ENCODE assay signal across 8 mouse cellular contexts in genomic region chr13:80885103-80885833, GRCm38 (mm10). TPM values are rescaled to one million over a fixed set of nuclear protein-coding genes. Genes with fewer than 3 reads are reported as not detected.
A peak's percentile ranks its signal among the peaks of the same experiment; 100 is the strongest.
DNase-seq lines count a peak whose midpoint lies in the region; ATAC-seq and TF ChIP-seq lines count a peak whose summit lies in the region.

No protein-coding gene starts in this region.

- H3K36me3 ChIP-seq in heart, embryonic 13.5 days: peaks cover 18% of the 10 kb centered on the region
- H3K36me3 ChIP-seq in kidney, postnatal 0 days (ENCODE audit: insufficient read depth, low read length): peaks cover 4% of the 10 kb centered on the region; the same call in 1 of the 2 replicates
- peaks cover 7% of the 10 kb centered on the region for H3K36me3 ChIP-seq in liver, embryonic 11.5 days (ENCODE audit: control insufficient read depth, insufficient read depth, low read length)
- H3K36me3 ChIP-seq in myocyte (ENCODE audit: control insufficient read depth, insufficient read depth): peaks cover 30% of the 10 kb centered on the region

- DNase-seq in CD4-positive, CD25-positive, alpha-beta regulatory T cell, adult 2 months (ENCODE audit: low read depth, low spot score): peak; percentile 97
- peak; percentile 96 for DNase-seq in kidney, postnatal 0 days (ENCODE audit: low spot score)
- DNase-seq in liver, embryonic 11.5 days (ENCODE audit: low spot score): peak; percentile 95
- DNase-seq in spleen, postnatal 4 days (ENCODE audit: low spot score in 2 of 2): peak; percentile 95 to 97

- H3ac ChIP-seq in myocyte (ENCODE audit: control insufficient read depth, insufficient read length): peak overlapping the region; percentile 42

- peak overlapping the region; percentile 72 for H3K4me2 ChIP-seq in heart, embryonic 13.5 days
- H3K4me2 ChIP-seq in kidney, postnatal 0 days (ENCODE audit: low read length): peak overlapping the region; percentile 70
- peak overlapping the region; percentile 78 for H3K4me2 ChIP-seq in liver, embryonic 11.5 days
- peak overlapping the region; percentile 45 for H3K4me2 ChIP-seq in myocyte (ENCODE audit: low read depth)

- ATAC-seq in erythroid progenitor cell, adult 5-6 weeks (replicated peaks; ENCODE audit: low FRiP score, poor library complexity, severe bottlenecking): peak; percentile 72
- ATAC-seq in heart, embryonic 13.5 days (ENCODE audit: extremely low read depth, insufficient number of reproducible peaks, low FRiP score, low TSS enrichment): peak; percentile 81
- peak; percentile 89 for ATAC-seq in kidney, postnatal 0 days (replicated peaks; ENCODE audit: low FRiP score, low read depth)
- peak; percentile 86 for ATAC-seq in liver, embryonic 11.5 days (replicated peaks; ENCODE audit: low FRiP score)

- peak overlapping the region; percentile 89 for H3K4me3 ChIP-seq in brown adipose tissue, adult 24 weeks (ENCODE audit: insufficient read depth, low read depth, low read length)
- peak overlapping the region; percentile 91 for H3K4me3 ChIP-seq in heart, embryonic 13.5 days
- H3K4me3 ChIP-seq in kidney, postnatal 0 days (replicated peaks; ENCODE audit: low read depth, low read length): peak overlapping the region; percentile 77
- peak overlapping the region; percentile 84 for H3K4me3 ChIP-seq in liver, embryonic 11.5 days (ENCODE audit: low read depth, low read length)
- H3K4me3 ChIP-seq in myocyte: peak overlapping the region; percentile 60

- peaks cover 32% of the 10 kb centered on the region for H3K79me2 ChIP-seq in myocyte (ENCODE audit: control insufficient read depth, insufficient read depth)

- no peaks in the 10 kb centered on the region for H3K9me3 ChIP-seq in heart, embryonic 13.5 days
- H3K9me3 ChIP-seq in kidney, postnatal 0 days (replicated peaks; ENCODE audit: low read length): no peaks in the 10 kb centered on the region
- H3K9me3 ChIP-seq in liver, embryonic 11.5 days (ENCODE audit: control insufficient read depth, low read length): no peaks in the 10 kb centered on the region

- H3K4me1 ChIP-seq in brown adipose tissue, adult 24 weeks (ENCODE audit: control insufficient read depth, insufficient read depth, insufficient read length, low read length): no peaks in the 10 kb centered on the region
- peaks cover 14% of the 10 kb centered on the region for H3K4me1 ChIP-seq in heart, embryonic 13.5 days
- H3K4me1 ChIP-seq in kidney, postnatal 0 days (replicated peaks; ENCODE audit: insufficient read depth, low read length): 0 out of 2 replicates have a peak, but pooled peaks cover 3% of the 10 kb centered on the region
- peaks cover 3% of the 10 kb centered on the region; the same call in 1 of the 2 replicates for H3K4me1 ChIP-seq in liver, embryonic 11.5 days (replicated peaks; ENCODE audit: control insufficient read depth, insufficient read depth, low read length)

- peak overlapping the region; percentile 88 for H3K27ac ChIP-seq in brown adipose tissue, adult 24 weeks (replicated peaks; ENCODE audit: low read depth, low read length)
- H3K27ac ChIP-seq in heart, embryonic 13.5 days (replicated peaks): peak overlapping the region; percentile 100
- peak overlapping the region; percentile 100 for H3K27ac ChIP-seq in kidney, postnatal 0 days
- H3K27ac ChIP-seq in liver, embryonic 11.5 days (ENCODE audit: low read depth, low read length): peak overlapping the region; percentile 100

- peak overlapping the region; percentile 100 for H3K9ac ChIP-seq in heart, embryonic 13.5 days
- peak overlapping the region; percentile 96 for H3K9ac ChIP-seq in kidney, postnatal 0 days (ENCODE audit: low read depth, low read length)
- peak overlapping the region; percentile 100 for H3K9ac ChIP-seq in liver, embryonic 11.5 days (ENCODE audit: low read depth, low read length)

- peak; percentile 90 for TF ChIP-seq POLR2A in myocyte (IDR thresholded peaks at IDR 0.05; ENCODE audit: insufficient read length, low read depth)

- TF ChIP-seq CTCF in kidney, postnatal 0 days (IDR thresholded peaks at IDR 0.05; ENCODE audit: low read depth): no peak

- H3K27me3 ChIP-seq in heart, embryonic 13.5 days (replicated peaks): no peaks in the 10 kb centered on the region
- no peaks in the 10 kb centered on the region for H3K27me3 ChIP-seq in kidney, postnatal 0 days (ENCODE audit: insufficient read depth, low read length)
- H3K27me3 ChIP-seq in liver, embryonic 11.5 days (replicated peaks; ENCODE audit: control insufficient read depth, insufficient read depth, low read length): no peaks in the 10 kb centered on the region
- H3K27me3 ChIP-seq in myocyte (ENCODE audit: control insufficient read depth, insufficient read depth, insufficient read length): no peaks in the 10 kb centered on the region

- WGBS in heart, embryonic 13.5 days: under 1% methylated on average over 47 of the region's 47 CpGs
- WGBS in kidney, postnatal 0 days: under 1% methylated on average over 43 of the region's 47 CpGs
- WGBS in liver, embryonic 11.5 days: 0% methylated on average over 46 of the region's 47 CpGs

TF ChIP-seq in myocyte, 11 proteins besides CTCF, POLR2A, EP300 and RAD21:
- TF ChIP-seq POLR2AphosphoS2 (IDR thresholded peaks at IDR 0.05; ENCODE audit: insufficient read length, low read depth) (peak; percentile 85), MYOG (IDR thresholded peaks at IDR 0.05; ENCODE audit: control insufficient read depth in 1 of 3, insufficient read depth in 1 of 3, insufficient read length in 2 of 3, low read depth in 2 of 3) (no peak)

RNA-seq across cellular contexts. Expression of gene Arrdc3, which starts 2.1 kb away (rescaled TPM):
- polyA plus RNA-seq in brown adipose tissue, adult 24 weeks (2012; ENCODE audit: insufficient read depth, insufficient read length, missing spikeins): 15.0 and 22.6 TPM in 2 replicates
- total RNA-seq in erythroid progenitor cell, adult 5-6 weeks (2015; ENCODE audit: low replicate concordance): 94.1 and 150 TPM in 2 replicates
- total RNA-seq in erythroid progenitor cell, adult 5-6 weeks (2017; ENCODE audit: low replicate concordance): 148 and 176 TPM in 2 replicates
- 42.8 and 45.0 TPM in 2 replicates for polyA plus RNA-seq in heart, embryonic 13.5 days (2015; fragmentation: Nextera tagmentation; extraction: Ambion mirVana)
- 58.1 and 65.7 TPM in 2 replicates for polyA plus RNA-seq in kidney, postnatal 0 days (2015; fragmentation: Nextera tagmentation; extraction: Ambion mirVana)
- 25.9 and 30.8 TPM in 2 replicates for polyA plus RNA-seq in liver, embryonic 11.5 days (2014; fragmentation: Nextera tagmentation; extraction: Ambion mirVana)
- polyA plus RNA-seq in myocyte (2012; fragmentation: generic; extraction: Trizol): 9.2 TPM

Comparison
In these comparisons a context has a peak if more than half of its experiments do, and no peak if none do; other contexts are left out.
1. Peak in every context shown above with its lines: DNase-seq, ATAC-seq, H3K4me3 ChIP-seq and H3K27ac ChIP-seq.